Mouse (Mus musculus): ENCODE data around the gene Reln.

Reln gene

DNA sequence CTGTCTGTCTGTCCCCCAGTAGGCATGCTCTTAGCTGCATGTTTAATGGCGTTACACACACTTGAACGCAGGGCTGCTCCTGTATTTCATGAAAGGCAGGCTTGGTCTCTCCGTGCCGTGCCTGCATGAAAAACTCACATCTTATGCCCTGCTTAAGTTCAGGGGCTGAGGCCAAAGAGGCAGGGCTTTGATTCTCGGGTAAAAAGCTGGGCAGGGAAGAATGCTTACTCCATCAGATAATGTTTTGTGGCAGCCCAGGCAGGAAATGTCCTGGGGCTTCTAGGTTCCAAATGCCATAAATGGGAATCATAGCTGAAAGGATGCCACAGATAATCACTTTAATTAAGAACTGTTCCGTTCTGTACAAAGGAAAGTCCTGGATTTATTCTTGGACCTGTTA is 226.0 kb downstream of the Reln start:
- no peak for DNase-seq (ENCODE audit: low spot score in 2 of 2)

DNA sequence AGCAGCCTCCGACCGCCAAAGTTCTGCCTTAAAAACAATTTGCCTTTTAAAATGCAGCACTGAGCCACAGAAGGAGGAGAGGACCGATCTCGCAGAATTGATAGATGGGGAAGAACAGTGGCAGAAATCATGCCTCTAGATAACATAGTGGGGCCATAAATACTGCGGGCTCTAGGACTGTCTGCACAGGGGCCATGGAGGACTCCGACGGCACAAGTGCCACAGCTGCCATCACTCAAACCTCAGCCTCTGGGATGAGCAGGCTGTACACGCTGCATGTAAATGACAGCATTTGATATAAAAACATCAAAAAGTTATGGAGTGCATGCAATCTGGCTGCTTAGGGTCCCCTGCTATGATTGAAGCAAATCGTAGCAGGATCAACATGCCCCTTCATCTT is 227.6 kb downstream of the Reln start:
- DNase-seq (ENCODE audit: low spot score in 2 of 2), result no peak

DNA sequence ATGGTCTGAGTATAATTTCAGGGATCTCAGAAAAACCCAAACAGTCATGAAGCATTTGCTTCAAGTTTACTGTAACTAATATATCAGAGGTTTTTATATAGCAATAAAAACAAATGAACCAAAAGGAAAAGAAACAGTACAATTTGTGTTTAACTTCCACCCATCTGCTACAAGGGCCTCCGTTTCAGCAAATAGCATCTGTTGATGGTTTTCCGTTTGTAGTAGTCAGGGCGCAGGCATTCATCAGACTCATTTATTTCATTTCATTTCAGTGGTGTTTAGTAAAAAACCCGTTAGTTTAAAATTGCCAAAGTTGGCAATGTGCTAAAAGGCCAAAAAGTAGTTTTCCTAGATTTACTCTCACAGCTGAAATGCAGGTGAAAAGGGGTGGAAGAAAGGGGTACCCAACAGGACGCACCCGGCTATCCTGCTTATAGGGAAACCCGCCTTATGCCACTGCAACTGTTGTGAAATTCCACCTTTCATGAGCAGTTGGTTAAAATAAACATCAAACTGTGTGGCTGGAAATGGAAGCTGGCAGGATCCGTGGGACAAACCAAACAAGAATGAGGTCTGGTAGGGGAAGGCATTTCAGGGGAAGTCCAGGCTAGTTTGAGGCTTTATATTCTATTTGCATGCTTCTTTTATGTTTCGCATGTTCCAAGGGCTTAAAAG is 237.6 kb downstream of the Reln start:
- no peak for DNase-seq (ENCODE audit: low spot score in 2 of 2)

DNA sequence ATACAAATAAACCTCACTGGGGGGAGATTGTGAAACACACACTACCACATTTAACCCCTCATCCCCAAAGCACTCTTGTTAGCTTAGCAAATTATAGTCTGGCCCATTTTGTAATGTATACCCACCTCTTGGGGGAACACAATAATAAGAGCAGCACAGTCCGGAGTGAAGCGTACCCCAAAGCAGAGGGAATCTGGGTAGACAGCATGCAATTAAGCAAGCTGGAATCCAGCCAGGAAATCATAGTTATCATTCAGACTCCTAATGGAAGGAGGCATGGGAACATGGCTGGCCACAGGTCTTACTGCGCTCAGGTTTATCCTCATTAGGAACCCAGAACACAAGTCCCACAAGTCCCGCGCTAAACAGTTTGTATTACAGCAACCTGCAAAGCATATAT is 249.5 kb downstream of the Reln start:
- no peak for DNase-seq (ENCODE audit: low spot score in 2 of 2)

DNA sequence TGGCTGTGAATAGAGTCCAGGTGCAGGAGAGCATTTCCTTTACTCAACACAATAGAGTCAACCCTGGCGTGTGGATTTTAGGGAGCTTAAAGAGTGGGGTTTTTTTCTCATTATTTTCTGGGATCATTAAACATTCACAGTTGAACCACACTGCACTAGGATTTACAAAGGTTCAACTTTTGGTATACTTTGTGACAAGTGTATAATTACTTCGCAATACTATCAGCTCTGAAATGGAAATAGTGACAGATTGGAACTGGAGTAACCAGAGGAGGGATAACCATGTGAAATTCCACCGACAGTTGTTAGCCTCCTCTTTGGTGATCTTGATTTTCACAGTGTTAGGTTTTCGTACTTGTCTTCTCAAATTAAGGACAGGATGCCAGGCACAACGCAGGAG is 250.5 kb downstream of the Reln start:
- no peak for DNase-seq (ENCODE audit: low spot score in 2 of 2)

DNA sequence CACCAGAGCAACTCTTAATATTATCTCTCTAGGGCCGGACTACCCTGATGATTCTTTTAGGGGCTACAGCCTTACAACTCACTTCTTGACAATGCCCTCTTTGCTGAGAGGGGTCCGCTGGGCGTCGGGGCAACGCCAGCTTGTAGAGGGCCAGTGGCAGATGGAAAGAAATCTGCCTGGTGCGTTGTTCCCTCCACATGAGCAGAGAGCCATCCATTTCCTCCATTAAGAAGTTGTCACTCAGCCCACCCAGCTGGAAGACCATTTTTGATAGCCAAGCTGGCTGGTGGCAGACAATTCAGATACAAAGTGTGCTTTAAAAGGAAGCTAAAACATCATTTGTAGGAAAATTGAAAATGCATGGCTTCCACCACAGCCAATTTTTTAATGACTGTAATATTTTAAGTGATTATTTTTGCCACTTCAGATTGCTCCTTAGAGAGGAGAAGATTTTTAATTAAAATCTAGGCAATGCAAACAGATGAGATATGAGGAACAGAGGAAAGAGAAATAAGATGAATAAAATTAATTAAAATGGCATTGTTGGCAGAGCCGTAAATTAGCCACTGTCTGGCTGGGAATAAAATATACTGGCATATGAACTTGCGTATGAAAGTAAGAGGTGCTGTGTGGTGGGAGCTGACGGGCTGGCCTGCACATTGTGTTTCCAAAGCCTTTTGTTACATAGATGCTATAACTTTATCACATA is 251.2 kb downstream of the Reln start:
- no peak for DNase-seq (ENCODE audit: low spot score in 2 of 2)

DNA sequence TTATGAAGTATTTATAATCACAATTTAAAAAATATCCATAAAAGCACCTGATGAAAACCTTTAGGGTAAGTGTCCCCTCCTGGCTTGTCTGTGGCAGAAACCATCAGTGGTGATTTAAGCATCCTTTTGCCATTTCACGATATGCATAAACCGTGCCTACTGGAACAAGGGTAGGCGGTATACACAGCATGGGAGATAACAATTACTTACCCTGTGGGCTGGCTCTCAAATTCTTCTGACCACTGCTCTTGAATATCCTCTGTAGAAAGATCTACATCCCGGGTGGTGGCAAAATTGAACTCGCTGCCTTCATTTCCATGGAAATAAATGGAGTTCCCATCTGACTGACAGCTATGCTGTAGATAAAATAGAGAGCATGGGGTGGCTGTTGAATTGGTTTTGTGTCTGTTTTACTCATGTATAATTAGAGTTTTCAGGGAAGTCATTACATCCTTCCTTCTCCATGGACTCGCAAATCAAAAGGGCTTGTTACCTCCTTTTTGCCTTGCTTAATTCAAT is 264.0 kb downstream of the Reln start:
- DNase-seq (ENCODE audit: low spot score in 2 of 2), result no peak

DNA sequence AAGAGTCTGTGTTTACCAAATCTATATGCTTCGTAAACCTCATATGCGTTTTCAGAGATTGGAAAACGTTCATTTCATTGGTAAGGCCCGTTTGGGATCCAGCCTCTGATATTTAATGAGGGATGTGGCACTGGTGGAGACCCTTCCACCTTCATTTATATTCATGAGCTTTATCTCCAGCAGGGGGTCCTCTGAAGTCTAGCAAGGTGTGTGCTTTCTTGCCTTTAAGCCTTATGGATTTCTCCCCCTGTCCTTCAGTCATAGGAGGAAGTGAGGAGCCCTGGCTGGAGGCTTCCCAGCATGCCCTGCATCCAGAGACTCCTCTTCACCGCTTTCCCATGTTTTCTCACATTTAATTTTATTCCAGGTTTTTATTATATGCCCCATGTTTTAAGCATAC is 269.5 kb downstream of the Reln start:
- no peak for DNase-seq (ENCODE audit: low spot score in 2 of 2)

DNA sequence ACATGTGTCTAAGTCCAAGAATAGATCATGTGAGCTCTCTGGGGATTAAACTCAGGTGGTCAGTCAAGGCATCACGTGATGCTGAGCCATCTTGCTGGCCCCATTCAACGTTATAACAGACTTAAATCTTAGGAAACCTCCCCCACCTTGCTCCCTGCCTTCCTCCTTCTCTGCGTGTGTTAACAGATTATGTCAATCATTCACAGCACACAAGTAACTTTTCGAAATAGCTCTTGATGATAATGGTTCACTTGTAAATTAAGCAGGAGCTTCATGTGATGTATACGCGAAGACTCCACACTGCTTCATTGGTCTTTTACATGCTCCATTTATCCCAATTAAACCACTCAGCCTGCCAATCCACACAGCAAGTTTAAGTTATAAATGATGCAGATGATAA is 271.9 kb downstream of the Reln start:
- DNase-seq (ENCODE audit: low spot score in 2 of 2), result no peak

DNA sequence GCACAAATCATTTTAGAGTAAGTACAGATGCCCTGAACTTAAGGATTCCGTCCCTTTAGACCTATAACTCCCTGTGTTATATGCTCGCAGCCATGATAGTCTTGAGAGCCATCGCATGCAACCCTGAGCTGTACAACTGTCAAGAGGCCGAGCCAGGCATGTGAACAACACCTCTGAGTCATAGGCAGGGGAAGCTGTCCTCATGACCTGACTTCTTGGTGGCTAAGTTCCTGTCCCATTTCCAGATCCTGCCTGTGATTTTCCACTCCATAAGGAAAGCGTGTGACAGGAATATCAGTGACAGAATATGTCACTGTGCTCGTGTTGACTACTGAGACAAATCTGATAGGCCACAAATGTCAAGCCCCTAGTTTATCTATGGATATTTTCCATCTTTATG is 285.3 kb downstream of the Reln start:
- no peak for DNase-seq (ENCODE audit: low spot score in 2 of 2)

DNA sequence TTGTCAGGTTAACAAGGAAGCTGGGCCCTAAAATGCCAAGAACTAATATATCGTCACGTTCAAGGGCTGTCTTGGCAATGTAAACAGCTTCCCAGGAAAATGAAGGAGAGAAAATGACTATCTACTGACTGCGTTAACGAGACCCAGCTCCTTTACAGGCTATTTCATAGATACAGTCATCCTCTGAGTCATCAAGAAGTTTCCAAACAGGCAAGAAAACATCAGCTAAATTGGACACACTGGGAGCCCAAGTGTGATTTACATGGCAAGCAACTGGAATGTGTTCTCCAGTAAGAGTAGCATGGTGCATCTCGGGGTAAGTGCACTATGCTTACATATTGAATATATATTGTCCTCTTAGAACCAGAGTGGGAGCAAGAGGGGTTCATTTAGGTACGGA is 302.7 kb downstream of the Reln start:
- DNase-seq (ENCODE audit: low spot score in 2 of 2), result no peak

DNA sequence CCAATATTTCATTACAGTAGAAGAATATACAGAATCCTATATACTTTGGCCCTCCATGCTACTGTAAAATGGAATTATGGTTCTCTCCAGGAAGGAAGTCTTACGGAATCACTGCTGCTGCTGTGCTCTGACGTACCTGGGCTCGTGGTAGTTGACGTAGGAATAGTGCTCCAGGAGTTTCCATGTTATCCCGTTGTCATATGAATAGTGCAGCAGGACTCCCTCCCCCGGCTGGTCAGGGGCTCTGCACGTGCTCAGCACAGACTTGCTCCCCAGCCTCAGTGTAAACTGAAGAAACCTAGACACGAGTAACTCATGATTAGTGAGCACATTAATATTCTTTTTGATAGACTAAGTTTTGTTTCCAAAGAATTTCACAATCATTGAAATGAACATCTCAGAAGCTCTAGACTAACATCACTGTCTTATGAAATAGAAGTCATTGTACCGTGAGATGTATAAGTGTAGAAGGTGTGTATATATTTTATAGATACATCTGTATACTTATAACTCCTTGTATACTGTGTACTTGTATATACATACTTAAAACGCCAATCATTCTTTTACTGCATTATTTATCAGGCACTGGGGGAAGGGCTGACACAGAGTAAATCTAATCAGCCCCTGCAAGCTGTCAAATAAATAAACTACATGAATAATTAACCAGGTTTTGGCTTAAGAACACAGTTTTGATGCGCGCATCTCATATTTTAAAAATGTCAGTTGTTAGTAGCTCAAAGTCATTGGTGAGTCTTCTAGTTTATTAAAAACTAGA is 304.9 kb downstream of the Reln start:
- DNase-seq (ENCODE audit: low spot score in 2 of 2), result no peak

DNA sequence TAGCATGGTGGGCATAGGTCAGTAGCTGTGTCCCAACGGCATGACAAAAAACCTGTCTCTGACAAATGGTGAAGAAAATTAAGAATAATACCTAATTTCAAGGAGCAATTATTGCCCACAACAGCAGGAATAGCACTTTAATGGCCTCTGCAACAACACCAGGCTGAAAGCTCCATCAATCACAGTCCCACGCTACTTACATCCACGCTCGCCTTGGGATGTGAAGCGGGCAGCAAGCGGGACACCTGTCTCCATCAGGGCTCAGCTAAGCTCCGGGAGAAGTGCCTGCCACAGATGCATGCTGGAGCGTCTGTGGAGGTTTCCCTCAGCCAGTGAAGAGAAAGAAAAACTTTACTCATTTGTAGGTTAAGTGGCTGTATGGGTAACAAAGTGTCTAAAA is 309.3 kb downstream of the Reln start:
- DNase-seq (ENCODE audit: low spot score in 2 of 2), result no peak

DNA sequence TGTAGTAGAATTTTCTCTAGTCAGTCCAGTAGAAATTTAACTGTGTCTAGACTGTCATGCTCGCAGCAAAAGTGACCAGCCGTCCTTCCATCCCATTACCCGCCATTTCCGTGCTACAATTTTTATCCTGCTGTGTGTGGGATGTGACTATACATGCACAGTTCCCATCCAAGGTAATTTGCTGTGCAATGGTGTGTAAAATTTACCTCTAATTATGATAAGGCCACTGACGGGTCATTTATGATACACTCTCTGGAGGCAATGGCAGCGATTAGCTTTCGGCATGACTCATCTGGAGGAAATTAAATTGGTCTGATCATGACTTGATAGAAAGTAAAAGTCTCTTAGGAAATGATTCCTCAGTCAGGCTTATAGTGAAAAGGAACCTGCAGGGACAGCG is 311.5 kb downstream of the Reln start:
- no peak for DNase-seq (ENCODE audit: low spot score in 2 of 2)

DNA sequence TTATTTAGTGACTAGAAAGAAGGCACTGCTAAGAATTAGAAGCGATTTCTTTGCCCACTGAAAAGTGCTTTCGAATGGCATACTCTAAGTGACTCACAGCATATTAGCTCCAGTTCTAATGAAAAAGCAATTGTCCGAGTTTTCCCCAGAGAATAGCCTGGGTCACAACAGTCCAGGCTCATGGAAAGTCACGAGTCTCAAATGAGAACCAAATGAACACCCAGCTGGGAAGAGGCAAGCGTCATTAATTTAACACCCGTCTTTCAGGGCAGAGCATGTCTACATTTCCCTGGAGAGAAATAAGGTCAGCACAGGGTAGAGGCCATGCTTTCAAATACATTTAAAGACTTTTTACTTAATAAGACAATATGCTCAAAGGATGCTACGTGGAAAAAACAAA is 312.8 kb downstream of the Reln start:
- peak in 1 of 2 experiments; percentile 4 for DNase-seq (ENCODE audit: low spot score in 2 of 2)

DNA sequence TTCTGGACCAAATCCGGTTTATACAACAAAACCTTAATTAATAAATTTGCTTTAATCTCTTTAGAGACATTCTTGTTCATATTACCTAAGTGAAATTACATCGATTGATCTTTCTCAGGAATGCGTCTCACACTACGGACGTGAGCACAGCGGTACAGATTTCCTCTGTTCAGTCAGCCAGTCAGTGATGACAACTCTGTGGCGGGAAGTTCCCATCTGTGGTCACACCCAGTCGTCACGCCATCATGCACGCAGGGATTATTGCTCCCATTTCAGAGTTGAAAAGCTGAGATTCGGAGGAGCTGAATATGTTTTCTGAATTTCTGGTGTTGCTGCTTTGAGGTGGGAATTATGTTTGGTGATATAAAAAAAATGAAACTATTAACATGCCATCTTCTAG is 316.1 kb downstream of the Reln start:
- DNase-seq (ENCODE audit: low spot score in 2 of 2), result no peak

DNA sequence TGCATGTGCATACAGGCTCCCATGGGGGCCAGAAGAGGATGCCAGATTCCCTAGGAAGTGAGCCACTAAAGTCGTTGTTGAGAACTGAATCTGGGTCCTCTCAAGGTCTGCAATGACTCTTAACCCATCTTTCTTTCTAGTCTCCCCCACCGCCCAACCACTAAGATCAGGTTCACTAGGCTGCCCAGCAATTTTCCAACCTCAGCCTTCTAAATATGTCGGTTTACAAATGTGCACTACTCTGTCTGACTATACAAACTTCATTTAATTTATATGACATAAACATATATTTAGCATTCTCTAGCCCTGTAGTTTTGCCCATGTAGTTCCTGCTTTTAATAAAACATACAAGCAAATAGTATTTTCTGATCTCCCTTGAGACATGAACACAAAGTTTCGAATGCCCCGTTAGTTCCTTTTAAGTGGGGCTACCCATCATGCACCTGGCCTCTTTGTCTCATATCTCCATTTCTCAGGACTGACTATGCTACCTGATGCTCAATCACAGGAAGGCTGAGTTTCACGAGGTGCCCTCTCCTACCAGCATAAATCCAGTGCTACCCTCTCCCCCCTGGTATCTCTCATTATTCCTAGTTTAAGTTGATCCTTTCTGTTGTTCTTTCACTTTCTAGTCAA is 317.1 kb downstream of the Reln start:
- DNase-seq (ENCODE audit: low spot score in 2 of 2), result no peak

DNA sequence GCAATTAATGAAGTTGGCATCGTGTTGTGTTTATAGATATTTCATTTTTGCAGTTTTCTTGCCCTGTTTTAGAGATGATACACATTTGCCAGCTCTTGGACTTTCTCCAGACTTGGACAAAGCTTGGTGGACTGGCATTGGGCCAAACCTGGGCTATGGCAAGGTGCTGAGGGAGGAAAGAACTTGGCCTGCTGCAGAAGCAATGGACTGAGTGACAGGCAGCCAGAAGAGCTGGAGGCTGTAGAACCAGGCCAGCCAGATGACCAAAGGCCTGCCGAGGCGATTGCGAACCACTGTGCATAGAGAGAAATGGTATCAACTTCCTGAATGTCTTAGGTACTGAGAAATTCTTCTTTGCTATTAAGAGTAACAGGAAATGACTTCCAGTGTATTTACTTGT is 318.8 kb downstream of the Reln start:
- no peak for DNase-seq (ENCODE audit: low spot score in 2 of 2)

DNA sequence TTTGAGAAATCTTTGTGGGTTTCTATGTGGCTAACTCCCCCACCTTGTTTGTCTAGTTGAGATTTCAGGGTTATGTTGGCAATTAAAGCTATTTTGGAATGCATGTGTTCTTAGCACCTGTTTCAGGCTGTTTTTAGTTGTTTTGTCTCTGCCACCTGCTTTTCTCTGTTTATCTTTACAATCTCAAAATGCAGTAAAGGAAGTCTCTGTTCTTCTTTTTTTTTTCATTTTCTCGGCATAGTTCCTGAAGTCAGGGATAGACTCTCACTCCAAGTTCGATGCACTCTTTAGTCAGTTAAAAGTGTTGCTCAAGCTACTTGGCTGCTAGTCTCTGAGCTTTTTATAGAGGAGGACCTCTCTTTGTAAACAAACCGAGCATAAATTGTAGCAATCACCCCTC is 320.4 kb downstream of the Reln start:
- no peak for DNase-seq (ENCODE audit: low spot score in 2 of 2)

DNA sequence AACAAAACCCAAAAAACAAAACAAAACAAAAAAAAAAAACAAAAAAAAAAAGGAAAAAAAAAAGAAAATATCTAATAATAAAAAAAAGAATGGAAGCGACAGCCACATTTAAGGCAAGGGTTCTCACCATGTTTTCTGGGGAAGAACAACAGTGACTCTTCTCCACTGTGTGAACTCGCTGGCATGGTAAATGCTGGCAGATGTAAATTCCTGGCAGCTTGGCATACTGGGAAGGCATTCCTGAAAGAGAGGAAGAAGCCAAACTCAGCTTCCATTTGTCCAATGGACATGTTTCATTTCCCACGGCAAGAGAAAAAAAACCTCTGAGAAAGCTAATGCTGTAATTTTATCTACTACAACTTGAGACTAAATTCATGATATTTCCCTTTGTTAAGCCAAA is 326.6 kb downstream of the Reln start:
- no peak for DNase-seq (ENCODE audit: low spot score in 2 of 2)

DNA sequence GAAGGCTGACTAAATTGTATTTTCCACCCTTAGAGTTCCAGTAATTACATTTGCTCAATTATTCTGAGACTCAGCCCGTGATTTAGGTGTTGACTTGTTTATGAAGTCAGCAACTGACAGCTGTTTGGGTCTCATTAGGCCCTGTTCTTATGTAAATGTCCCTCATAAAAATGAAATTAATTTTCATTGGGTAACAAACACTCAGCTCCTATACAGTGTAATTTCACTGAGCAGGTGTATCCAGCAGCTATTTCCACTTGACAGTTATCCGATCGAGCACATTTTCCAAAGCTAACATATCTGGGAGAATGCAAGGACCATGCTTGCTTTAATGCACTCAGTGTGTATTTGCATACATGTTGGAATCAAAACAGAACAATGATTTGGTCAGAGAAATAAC is 330.0 kb downstream of the Reln start:
- no peak for DNase-seq (ENCODE audit: low spot score in 2 of 2)

DNA sequence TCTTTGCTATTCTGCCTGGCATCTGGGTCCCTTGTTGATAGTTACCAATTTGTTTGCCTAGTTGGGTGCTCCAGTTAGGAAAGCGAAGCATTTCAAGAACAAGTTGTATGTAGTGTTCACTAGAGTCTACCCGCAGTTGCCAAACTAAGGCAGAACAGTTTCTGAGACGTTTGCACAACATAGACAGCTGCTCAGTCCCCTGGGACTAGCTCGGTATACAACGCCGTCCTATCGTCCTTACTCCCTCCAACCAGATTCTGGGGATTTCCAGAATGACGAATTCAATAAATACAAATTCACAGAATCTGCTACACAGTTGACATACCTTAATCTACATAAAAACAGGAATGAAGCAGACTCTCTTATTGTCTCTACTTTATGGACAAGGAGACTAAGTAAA is 335.4 kb downstream of the Reln start:
- DNase-seq (ENCODE audit: low spot score in 2 of 2), result no peak

All from heart, adult 9 months (tissue).